Mouse (Mus musculus): ENCODE results near the gene Bend5.

- TF ChIP-seq POLR2A (IDR thresholded peaks at IDR 0.05; ENCODE audit: control insufficient read depth in 1 of 2, insufficient read depth in 1 of 2, low read depth in 1 of 2, low read length in 2 of 2, poor library complexity in 1 of 2): no peak
- no peak for TF ChIP-seq JUND (IDR thresholded peaks at IDR 0.05; ENCODE audit: low read depth, low read length)
Observed at GRCm38 (mm10) chr4:111469847-111470246, 55.0 kb downstream of the Bend5 start.
